Mouse (Mus musculus): ENCODE measurements around the gene Marveld2.
A peak's percentile ranks its signal among the peaks of the same experiment; 100 is the strongest.

Gene Marveld2

GRCm38 (mm10) chr13:100616181-100617087 is at the start of gene Marveld2:
TSS of gene Marveld2 (minus strand) at chr13:100616971.
- DNase-seq (ENCODE audit: low spot score in 2 of 2): peak; percentile 50 to 77

- DNase-seq (ENCODE audit: low spot score in 2 of 2): peak in 1 of 2 experiments; percentile 9
These were observed 43.2 kb upstream of the Marveld2 start for GRCm38 (mm10) chr13:100659864-100660456.

GRCm38 (mm10) chr13:100658091-100658490 is 41.3 kb upstream of the Marveld2 start:
- no peak for DNase-seq (ENCODE audit: low spot score in 2 of 2)

GRCm38 (mm10) chr13:100651439-100652186 is 34.8 kb upstream of the Marveld2 start, which contains the start of gene Taf9:
TSS of gene Taf9 (plus strand) at chr13:100651579.
- no peak for DNase-seq (ENCODE audit: low spot score in 2 of 2)

GRCm38 (mm10) chr13:100650550-100651438 is 34.0 kb upstream of the Marveld2 start, which contains the start of the genes Ak6 and Rad17:
TSS of gene Ak6 (plus strand) at chr13:100650979.
TSS of gene Rad17 (minus strand) at chr13:100651051.
- DNase-seq (ENCODE audit: low spot score in 2 of 2): peak; percentile 89 to 98

- no peak for DNase-seq (ENCODE audit: low spot score in 2 of 2)
These were observed 31.5 kb upstream of the Marveld2 start for GRCm38 (mm10) chr13:100648223-100648622.

DNA sequence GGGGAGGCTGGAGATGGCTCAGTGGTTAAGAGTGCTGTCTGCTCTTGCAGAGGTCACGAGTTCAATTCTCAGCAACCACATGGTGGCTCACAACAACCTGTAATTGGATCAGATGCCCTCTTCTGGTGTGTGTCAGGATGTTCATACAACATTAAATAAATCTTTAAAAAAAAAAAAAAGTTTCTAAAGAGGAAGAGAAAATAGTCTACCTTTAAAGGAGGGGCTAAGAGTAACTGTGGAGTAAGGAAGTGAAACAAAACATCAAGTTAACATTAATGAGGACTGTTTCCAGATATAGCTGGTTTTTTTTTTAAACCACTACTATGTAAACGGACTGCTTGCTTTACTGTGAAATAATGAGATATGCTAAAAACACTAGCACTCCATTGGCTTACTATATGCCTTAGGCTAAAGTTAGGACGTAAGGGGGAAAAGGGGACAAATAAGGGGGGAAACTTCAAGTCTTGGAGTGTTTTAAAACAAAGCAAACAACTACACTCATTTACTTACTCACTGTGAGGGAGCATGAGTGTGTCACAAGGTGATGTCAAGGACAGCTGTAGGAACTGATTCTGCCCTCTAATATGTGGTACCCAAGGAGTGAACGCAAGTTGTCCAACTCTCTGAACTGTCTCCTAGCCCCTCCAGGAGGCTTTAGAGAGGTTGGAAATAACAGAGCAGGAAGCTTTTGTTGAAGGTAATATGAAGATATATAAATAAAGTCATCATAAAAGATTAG is 25.9 kb upstream of the Marveld2 start:
- no peak for DNase-seq (ENCODE audit: low spot score in 2 of 2)

GRCm38 (mm10) chr13:100634106-100634691 is 17.4 kb upstream of the Marveld2 start:
- DNase-seq (ENCODE audit: low spot score in 2 of 2): no peak

DNA sequence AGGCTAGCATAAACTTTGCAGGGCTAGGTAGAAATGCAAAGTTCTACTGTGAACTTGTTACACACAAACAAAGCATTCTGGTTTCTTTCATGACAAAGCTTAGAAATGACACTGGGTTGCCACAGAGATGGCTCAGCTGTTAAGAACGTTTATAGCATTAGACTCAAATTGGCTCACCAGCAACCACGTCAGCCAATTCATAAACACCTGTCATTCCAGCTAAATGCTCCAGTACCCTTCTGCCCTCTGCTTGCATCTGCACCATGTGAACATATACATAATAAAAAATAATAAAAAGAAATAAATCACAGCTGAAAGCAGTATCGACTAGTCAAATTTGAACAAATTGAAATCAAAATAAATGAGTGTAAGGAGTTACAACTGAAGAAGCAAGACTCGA is 5.5 kb upstream of the Marveld2 start:
- no peak for DNase-seq (ENCODE audit: low spot score in 2 of 2)

DNA sequence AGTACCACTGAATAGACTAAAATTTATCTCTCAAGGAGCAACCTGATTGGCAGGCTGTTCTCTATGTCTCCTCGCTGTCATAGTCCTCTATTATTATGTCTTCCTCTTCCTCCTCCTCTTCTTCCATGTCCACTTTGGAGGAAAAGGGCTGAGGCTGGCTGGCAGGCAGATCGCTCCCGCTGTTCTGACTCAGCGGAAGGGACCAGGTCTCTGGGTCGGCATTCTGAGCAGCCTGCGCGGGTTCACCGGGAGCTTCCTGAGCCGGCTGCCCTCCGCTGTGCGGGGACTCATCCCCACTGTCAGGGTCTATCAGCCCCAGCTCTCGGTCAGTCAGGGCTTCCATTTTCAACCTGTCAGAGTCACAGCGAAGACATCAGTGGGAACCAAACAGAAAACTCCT is 812 bp upstream of the Marveld2 start:
- no peak for DNase-seq (ENCODE audit: low spot score in 2 of 2)

DNA sequence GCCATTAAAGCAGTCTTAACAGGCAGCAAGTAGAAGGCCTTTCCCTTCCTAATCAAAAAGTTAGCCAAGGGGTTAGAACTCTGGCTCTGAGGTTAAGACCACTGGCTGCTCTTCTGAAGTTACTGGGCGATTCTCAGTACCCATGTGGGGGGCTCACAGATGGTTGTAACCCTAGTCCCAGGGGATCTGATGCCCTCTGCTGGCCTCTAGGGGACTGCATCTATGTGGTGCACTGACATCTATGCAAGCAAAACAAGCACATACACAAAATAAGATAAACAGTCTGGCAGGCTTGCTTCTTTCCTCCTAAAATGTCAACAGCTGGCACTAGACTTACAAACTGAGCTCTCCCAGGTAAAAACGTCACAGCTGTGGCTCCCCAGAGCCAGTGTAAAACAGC is 3.9 kb downstream of the Marveld2 start:
- DNase-seq (ENCODE audit: low spot score in 2 of 2): no peak

GRCm38 (mm10) chr13:100612251-100612650 is 4.5 kb downstream of the Marveld2 start:
- no peak for DNase-seq (ENCODE audit: low spot score in 2 of 2)

DNA sequence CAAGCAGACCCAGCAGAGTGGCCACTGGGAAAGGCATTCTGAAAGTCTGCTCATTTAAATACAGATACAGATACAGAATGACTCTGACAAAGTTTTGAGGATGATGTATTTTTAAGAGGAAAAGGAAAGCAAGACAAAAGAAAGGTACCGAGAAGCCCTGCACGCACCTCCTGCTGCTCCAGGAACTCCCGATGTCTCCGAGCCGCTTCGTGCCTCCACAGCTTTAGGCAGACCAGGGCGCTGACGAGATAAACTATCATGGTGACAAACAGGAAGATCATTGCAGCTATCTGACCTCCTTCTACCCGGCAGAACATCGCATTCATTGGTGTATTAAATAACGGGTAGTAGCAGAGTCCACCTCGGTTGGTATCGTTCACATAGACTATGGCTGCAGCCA is 5.5 kb downstream of the Marveld2 start:
- DNase-seq (ENCODE audit: low spot score in 2 of 2): no peak

GRCm38 (mm10) chr13:100607756-100608155 is 9.0 kb downstream of the Marveld2 start:
- DNase-seq (ENCODE audit: low spot score in 2 of 2): no peak

GRCm38 (mm10) chr13:100605845-100606244 is 10.9 kb downstream of the Marveld2 start:
- DNase-seq (ENCODE audit: low spot score in 2 of 2): no peak

- DNase-seq (ENCODE audit: low spot score in 2 of 2): no peak
These were observed 13.1 kb downstream of the Marveld2 start for GRCm38 (mm10) chr13:100603738-100604095.

GRCm38 (mm10) chr13:100603031-100603737 is 13.6 kb downstream of the Marveld2 start:
- DNase-seq (ENCODE audit: low spot score in 2 of 2): no peak

DNA sequence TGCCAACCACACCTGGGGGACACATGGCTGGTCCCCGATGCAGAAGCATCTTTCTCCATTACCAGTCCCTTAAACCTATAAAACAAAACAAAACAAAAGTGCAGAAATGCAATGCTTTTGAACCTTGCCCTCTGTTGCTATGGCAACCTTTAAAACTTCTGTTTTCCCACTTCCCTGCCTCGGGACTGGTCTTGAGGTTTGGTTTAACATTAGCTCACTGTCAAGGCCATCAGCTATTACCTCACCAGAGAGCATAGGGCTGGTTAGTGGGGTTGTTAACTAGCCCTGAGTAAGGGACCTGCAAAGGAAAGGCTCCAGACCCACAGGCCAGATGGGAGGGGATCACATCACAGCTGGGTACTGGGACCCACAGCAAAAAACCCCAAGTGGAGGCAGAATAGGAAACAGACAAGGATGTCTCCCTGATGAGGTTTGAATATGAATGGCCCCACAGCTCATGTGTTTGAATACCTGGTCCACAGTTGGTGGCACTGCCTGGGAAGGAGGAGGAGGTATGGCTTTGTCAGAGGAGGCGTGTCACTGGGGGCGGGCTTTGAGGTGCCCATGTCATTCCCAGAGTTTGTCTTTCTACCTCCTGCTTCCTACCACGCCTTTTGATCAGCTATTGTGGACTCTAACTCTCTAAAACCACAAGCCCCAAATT is 14.4 kb downstream of the Marveld2 start:
- no peak for DNase-seq (ENCODE audit: low spot score in 2 of 2)

DNA sequence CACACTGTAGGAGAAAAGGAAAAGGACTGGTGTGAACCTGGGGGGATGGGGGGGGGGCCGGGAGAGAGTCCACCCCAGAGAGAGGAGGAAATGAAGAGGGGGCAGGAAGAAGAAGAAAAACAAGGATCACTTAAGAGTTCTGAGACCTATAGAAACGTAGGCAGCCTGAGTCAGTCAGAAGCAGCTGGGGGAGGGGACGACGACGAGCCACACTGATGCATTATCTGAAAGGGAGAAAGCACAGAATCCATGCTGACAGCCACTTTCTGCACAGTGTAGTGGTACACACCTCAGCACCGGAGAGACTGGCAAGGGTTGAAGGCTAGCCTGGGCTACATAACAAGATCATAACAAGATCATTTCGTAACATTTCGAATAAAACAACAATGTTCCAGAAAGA is 15.7 kb downstream of the Marveld2 start:
- no peak for DNase-seq (ENCODE audit: low spot score in 2 of 2)

Measured in urinary bladder, adult 18-20 months (tissue).